Mouse (Mus musculus) hindbrain, embryonic 12.5 days (tissue): ENCODE data around the gene 1700029J07Rik. TPM values are rescaled to one million over a fixed set of nuclear protein-coding genes. Genes with fewer than 3 reads are reported as not detected.

Source experiments
- ATAC-seq: fragments of 200-750 bp; cut with Nextera tagmentation; 2 replicates; pipeline ENCODE4 v1.8.0; 2017; ENCODE audit warnings: moderate TSS enrichment; ENCODE audit not compliant: low FRiP score
- H3K27ac ChIP-seq: fragments of 300-500 bp; sonication (generic); 2 replicates; pipeline ENCODE4 v1.5.1; 2016; ENCODE audit warnings: mild to moderate bottlenecking
- H3K27me3 ChIP-seq: fragments of 300-500 bp; sonication (generic); 2 replicates; pipeline ENCODE4 v1.6.1; 2016; ENCODE audit warnings: mild to moderate bottlenecking
- H3K36me3 ChIP-seq: fragments of 300-500 bp; sonication (generic); 2 replicates; pipeline ENCODE4 v1.6.1; 2016; ENCODE audit warnings: mild to moderate bottlenecking
- H3K4me1 ChIP-seq: fragments of 300-500 bp; sonication (generic); 2 replicates; pipeline ENCODE4 v1.6.1; 2016
- H3K4me2 ChIP-seq: fragments of 300-500 bp; sonication (generic); replicated peaks from 2 replicates; pipeline ENCODE4 v1.6.1; 2016; ENCODE audit warnings: mild to moderate bottlenecking
- H3K4me3 ChIP-seq: fragments of 300-500 bp; sonication (generic); 2 replicates; pipeline ENCODE4 v1.5.1; 2016; ENCODE audit warnings: mild to moderate bottlenecking
- H3K9ac ChIP-seq: fragments of 300-500 bp; sonication (generic); 2 replicates; pipeline ENCODE4 v1.6.1; 2016; ENCODE audit warnings: mild to moderate bottlenecking, moderate library complexity
- H3K9me3 ChIP-seq: fragments of 300-500 bp; sonication (generic); replicated peaks from 2 replicates; pipeline ENCODE4 v1.6.1; 2016; ENCODE audit warnings: mild to moderate bottlenecking
- WGBS: fragments of 180-500 bp; shearing (Covaris S2); methylation state at CpG from one replicate; pipeline ENCODE4 v1.1.7; 2016; 5-methylcytosine and 5-hydroxymethylcytosine counted together
- polyA plus RNA-seq: library from polyadenylated mRNA; unstranded; fragments of >200 nt; fragmentation: Nextera tagmentation; extraction: Ambion mirVana; gene quantifications from 2 replicates; pipeline ENCODE4 v1.2.1, GENCODE M21; 2016

1700029J07Rik gene
- polyA plus RNA-seq = 4.8 and 5.5 TPM in 2 replicates

DNA sequence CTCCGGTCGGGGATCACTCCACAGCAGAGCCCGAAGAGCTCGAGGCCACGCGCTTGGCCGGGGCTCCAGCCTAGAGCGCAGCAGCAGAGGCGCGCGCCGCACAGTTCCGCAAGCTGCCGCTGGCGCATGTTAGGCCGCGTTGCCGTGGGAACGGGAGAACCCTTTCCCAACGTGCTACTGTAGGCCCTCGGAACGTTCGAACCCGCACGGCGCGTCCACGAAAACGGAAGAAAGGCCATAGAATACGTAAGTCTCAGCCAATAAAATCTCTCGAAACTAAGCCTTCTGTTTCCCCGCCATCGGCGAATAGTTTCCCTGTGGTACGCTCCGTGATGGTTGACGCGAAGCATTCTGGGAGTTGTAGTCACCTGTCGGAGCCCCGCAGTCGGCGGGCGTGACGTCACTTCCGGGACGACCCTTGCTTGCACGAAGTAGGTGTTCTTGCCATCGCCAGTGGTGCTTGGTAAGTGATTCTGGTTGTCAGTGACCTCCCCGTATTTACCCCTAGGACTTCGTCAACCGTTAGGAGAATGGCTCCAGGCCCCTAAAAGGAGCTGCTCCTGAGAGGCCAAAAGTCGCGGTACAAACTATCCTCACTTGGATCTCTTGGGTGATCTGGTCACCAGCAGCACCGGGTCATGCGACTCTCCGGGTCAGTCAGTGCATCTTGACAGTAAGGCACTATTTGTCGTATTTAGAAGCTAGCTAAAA, at the start of gene 1700029J07Rik, which contains the start of gene Ufsp2:
Gene 1700029J07Rik, minus strand, starts transcription at position 127 of the 711 bp plus-strand sequence.
Gene Ufsp2, plus strand, starts transcription at position 403 of the 711 bp plus-strand sequence.
- H3K36me3 ChIP-seq = peaks cover 9% of the 10 kb centered on the region
- H3K27ac ChIP-seq = peak within 1 kb of the TSS; percentile 73
- under 1% methylated on average over 57 of the region's 57 CpGs for WGBS
- peak; percentile 99 for ATAC-seq
- H3K4me1 ChIP-seq = peaks cover 11% of the 10 kb centered on the region
- H3K4me3 ChIP-seq = peak within 1 kb of the TSS; percentile 54
- H3K4me2 ChIP-seq = peak within 1 kb of the TSS; percentile 70
- H3K9me3 ChIP-seq = 0 out of 2 replicates have a peak, but pooled peaks cover 3% of the 10 kb centered on the region
- H3K9ac ChIP-seq = peak within 1 kb of the TSS; percentile 68
- H3K27me3 ChIP-seq = no peaks in the 10 kb centered on the region

DNA sequence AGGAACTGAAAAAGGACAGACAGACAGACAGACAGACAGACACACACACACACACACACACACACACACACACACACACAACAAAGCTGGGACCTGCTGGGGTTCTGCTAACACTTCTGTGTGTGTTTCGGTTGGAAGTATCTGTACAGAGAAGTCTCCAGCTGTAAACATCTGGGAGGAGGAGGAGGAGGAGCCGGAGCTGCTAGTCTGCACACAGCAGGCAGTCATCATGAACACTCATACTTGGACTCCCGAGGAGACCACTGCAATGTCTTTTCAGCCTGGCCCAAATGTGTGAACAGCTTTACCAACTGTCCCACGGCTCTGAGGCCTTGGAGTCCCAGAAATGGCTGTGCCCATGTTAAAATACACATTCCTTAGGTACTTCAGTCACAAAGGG, 49.3 kb upstream of the 1700029J07Rik start:
- no peak overlapping the region for H3K4me3 ChIP-seq
- no peaks in the 10 kb centered on the region for H3K36me3 ChIP-seq
- no peak overlapping the region for H3K9ac ChIP-seq
- no peak overlapping the region for H3K27ac ChIP-seq
- ATAC-seq = no peak
- H3K9me3 ChIP-seq = no peaks in the 10 kb centered on the region
- no peak overlapping the region for H3K4me2 ChIP-seq
- H3K4me1 ChIP-seq = no peaks in the 10 kb centered on the region
- WGBS = 56% methylated on average over 4 of the region's 4 CpGs
- H3K27me3 ChIP-seq = no peaks in the 10 kb centered on the region

DNA sequence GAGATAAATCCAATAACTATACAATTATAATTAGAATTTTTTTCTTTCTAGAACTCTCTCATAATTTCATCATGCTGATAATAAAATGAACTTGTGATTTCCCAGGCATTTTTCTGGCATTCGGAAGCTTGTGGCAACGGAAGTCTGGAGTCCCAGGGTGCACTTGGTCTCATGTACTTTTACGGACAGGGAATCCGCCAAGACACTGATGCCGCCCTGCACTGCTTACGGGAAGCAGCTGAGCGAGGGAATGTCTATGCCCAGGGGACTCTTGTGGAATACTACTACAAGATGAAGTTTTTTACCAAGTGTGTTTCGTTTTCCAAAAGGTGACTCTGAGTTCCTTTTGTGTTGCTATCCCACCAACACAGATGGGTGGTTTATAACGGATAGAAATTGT, 47.7 kb upstream of the 1700029J07Rik start:
- Histone ChIP-seq H3K4me1 (no peaks in the 10 kb centered on the region), H3K9ac (no peak overlapping the region), H3K27me3 (no peaks in the 10 kb centered on the region), H3K4me3 (no peak overlapping the region), H3K4me2 (no peak overlapping the region), H3K27ac (no peak overlapping the region), H3K9me3 (no peaks in the 10 kb centered on the region), H3K36me3 (no peaks in the 10 kb centered on the region)
- WGBS = 94% methylated on average over 9 of the region's 9 CpGs
- no peak for ATAC-seq

DNA sequence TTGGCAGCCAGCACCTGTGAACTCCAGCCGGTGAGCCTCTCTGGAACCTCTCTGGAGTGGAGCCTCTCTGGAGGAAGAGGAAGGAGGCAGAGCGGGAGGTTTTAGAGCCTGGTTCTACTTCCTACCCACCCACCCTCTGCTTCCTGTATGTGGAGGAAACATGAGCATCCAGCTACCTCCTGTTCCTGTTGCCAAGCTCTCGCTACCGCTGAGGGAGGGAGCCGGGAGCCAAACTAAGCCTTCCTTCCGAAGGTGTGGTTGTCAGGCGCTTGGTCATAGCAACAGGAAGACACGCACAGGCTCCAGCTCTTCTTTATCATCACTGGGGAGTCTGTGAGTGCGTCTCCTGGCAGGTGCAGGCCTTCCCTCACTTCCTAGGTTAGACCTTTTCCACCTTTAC, 47.2 kb upstream of the 1700029J07Rik start:
- no peaks in the 10 kb centered on the region for H3K36me3 ChIP-seq
- no peak for ATAC-seq
- no peak overlapping the region for H3K4me3 ChIP-seq
- no peak overlapping the region for H3K27ac ChIP-seq
- no peaks in the 10 kb centered on the region for H3K9me3 ChIP-seq
- no peaks in the 10 kb centered on the region for H3K27me3 ChIP-seq
- 92% methylated on average over 9 of the region's 9 CpGs for WGBS
- H3K4me1 ChIP-seq = no peaks in the 10 kb centered on the region
- no peak overlapping the region for H3K9ac ChIP-seq
- no peak overlapping the region for H3K4me2 ChIP-seq

DNA sequence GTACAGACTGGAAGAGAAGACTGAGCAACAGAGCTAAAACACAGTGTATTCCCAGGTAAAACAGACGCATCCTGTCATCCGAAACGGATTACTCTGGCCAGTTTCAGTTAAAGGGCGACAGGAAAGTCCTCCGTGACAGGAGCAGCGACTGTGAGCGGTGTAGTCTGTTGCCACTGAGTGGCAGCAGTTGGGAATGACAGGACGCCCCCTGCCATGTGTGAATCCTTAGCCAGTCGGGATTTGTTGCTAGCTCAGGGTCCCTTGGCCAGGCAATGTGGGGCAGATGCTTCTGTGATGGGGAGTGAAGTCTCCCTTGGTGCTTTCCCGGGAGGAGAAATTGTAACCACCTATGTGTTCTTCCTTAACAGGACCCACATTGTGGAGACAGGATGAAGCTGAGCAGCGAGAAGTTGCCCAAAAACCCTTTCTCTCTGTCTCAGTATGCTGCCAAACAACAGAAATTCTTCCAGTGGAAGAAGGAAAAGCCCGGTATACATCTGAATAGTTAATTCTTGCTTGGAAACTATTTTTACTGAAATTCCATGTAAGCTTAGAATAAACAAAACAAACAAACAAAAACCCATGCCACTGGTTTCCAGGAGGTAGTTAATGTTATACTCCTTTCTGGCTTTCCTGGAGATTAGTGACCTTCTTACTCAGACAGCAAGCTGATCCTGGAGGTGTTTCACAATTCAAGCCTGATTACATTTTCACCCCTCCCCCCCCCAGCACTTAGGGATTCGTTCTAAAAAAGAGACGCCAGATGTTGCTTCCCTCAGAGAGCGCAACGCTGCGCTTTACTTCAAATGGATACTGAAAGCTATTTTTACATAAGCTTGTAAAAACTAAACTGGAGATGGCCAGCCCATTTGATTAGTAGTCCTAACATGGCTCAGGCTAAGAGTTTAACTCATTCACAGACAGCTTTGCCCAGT, 36.0 kb upstream of the 1700029J07Rik start:
- 22% methylated on average over 17 of the region's 17 CpGs for WGBS
- 0 out of 2 replicates have a peak, but pooled peaks cover 5% of the 10 kb centered on the region for H3K4me1 ChIP-seq
- no peak overlapping the region for H3K9ac ChIP-seq
- H3K4me3 ChIP-seq = no peak overlapping the region
- ATAC-seq = 0 out of 2 replicates have a peak, but pooled peaks have one; percentile 22
- H3K27ac ChIP-seq = no peak overlapping the region
- H3K27me3 ChIP-seq = no peaks in the 10 kb centered on the region
- H3K9me3 ChIP-seq = no peaks in the 10 kb centered on the region
- H3K4me2 ChIP-seq = peak overlapping the region; percentile 31
- H3K36me3 ChIP-seq = no peaks in the 10 kb centered on the region

DNA sequence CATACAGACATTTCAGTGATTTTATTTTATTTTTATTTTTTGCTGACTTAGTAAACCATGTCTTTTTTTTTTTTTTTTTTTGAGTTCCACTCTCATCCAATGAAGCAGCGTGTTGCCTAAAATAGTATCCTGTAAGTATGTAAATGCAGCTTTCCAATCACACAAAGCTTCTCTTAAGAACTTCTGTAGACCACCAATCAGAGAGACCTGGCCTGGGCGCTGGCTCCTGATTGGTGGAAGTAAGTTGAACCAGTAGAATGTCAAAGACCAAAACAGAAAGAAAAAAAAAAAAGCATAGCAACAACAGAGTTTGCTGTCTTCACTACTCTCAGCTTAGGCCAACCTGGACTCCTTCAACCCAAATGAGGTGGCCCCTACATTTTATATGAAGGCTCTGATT, 35.3 kb upstream of the 1700029J07Rik start:
- Histone ChIP-seq H3K4me1 (0 out of 2 replicates have a peak, but pooled peaks cover 5% of the 10 kb centered on the region), H3K4me2 (peak overlapping the region; percentile 31), H3K36me3 (no peaks in the 10 kb centered on the region), H3K27ac (no peak overlapping the region), H3K27me3 (no peaks in the 10 kb centered on the region), H3K9ac (no peak overlapping the region), H3K4me3 (no peak overlapping the region), H3K9me3 (no peaks in the 10 kb centered on the region)
- WGBS = 45% methylated on average over 2 of the region's 2 CpGs
- no peak for ATAC-seq

DNA sequence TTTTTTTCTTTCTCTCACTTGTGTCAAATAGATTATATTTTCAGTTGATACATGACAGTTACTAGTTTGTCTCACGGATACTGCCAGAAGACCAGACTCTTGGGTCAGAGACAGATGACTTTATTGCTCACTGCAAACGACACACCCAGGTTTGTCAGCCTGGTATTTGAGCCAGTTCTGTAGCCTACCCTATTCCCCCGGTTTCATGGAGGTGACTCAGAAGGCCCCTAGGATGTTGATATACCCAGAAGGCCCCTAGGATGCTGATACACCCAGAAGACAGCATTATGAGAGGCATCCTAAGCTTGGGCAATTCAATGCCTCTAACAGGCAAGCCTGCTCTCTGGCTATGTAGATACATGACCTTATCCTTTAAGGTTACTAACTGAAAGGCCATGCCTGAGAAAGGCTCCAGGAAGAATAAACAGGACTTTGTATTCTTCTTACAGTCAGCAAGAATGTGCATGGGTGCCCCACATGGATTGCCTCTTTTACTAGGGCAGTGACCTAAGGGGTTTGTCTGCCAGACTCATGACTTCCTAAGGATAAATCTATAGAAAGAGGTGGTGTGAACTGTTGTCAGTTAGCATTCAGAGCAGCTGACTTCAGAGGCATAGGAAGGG, 32.1 kb upstream of the 1700029J07Rik start:
- ATAC-seq = no peak
- 73% methylated on average over 3 of the region's 3 CpGs for WGBS

DNA sequence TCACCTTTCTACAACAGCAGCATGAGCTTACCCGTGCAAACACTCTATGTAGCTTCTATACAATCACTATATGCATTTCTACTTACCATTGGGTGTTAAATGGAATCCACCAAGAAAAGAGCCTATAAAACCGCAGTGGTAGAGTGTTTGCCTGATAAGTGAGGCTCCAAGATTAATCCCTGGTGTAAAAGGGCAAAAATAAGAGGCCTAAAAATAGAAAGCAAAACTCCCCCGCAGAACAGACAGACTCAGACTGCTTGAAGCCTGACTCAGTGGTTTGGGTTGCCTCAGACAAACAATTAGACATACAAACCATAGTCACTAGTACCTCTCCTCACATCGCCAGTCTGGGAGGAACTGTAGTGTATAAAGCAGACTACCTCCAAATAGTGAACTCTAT, 30.5 kb upstream of the 1700029J07Rik start, which contains the start of gene Ankrd37:
Gene Ankrd37, minus strand, starts transcription at position 112 of the 400 bp plus-strand sequence.
- H3K27me3 ChIP-seq = no peaks in the 10 kb centered on the region
- WGBS = 81% methylated on average over 4 of the region's 4 CpGs
- no peak within 1 kb of the TSS for H3K9ac ChIP-seq
- ATAC-seq = no peak
- no peak within 1 kb of the TSS for H3K4me3 ChIP-seq
- H3K27ac ChIP-seq = no peak within 1 kb of the TSS
- H3K4me2 ChIP-seq = no peak within 1 kb of the TSS
- H3K36me3 ChIP-seq = no peaks in the 10 kb centered on the region
- H3K4me1 ChIP-seq = peaks cover 2% of the 10 kb centered on the region; the same call in 1 of the 2 replicates
- H3K9me3 ChIP-seq = no peaks in the 10 kb centered on the region

More for the DNA sequence above, 32.1 kb upstream of the 1700029J07Rik start:
- no peaks in the 10 kb centered on the region for H3K36me3 ChIP-seq
- no peak overlapping the region for H3K27ac ChIP-seq
- H3K4me1 ChIP-seq = 0 out of 2 replicates have a peak, but pooled peaks cover 5% of the 10 kb centered on the region
- H3K9me3 ChIP-seq = no peaks in the 10 kb centered on the region
- H3K4me2 ChIP-seq = no peak overlapping the region
- H3K4me3 ChIP-seq = no peak overlapping the region
- H3K9ac ChIP-seq = no peak overlapping the region
- no peaks in the 10 kb centered on the region for H3K27me3 ChIP-seq

DNA sequence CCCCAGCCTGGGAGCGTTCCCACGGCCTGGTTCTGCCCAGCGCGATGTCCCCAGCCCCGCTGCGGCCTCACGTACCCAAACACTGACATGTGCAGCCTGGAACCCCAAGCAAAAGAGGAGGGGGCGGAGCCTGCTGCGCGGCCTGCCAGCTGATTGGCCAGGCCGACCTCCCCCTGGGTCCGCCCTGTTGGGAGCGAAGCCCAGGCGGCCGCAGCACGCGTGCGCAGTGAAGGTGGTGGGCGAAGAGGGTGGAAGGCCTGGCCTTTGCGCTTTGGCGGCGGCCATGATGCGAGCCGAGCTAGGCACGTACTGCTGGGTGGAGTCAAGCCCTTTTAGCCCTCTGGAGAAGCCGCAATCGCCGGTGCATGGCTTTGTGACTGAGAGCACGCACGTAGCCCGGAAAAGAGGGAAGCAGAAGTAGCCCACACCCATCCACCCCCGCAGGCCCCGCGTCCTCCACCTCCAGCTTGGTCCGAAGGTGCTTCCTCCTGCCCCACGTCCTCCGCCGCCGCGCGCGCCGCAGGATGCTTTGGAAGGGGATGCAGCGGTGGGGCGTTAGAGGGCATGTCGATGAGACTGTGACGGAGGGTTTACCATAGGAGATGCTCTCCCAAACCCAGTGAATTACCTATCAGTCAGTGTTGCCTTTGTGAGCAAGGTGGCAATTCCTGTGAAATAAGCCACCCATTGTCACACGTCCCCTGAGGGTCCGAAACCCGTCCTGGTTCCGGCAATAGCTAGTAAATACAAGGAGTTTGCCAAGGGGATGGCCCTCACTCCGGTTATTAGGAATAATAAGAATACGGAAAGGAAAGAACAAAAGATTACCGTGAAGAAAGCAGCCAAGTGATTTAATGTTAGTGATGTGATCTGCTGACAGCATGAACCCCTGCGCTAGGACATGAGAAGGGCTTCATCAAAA, 25.0 kb upstream of the 1700029J07Rik start:
- H3K4me2 ChIP-seq = peak overlapping the region; percentile 82
- H3K9ac ChIP-seq = peak overlapping the region; percentile 79
- H3K36me3 ChIP-seq = peaks cover 11% of the 10 kb centered on the region
- ATAC-seq = peak; percentile 99
- peak overlapping the region; percentile 51 for H3K4me3 ChIP-seq
- 6% methylated on average over 55 of the region's 55 CpGs for WGBS
- peak overlapping the region; percentile 99 for H3K27ac ChIP-seq
- no peaks in the 10 kb centered on the region for H3K9me3 ChIP-seq
- H3K4me1 ChIP-seq = peaks cover 10% of the 10 kb centered on the region
- no peaks in the 10 kb centered on the region for H3K27me3 ChIP-seq

DNA sequence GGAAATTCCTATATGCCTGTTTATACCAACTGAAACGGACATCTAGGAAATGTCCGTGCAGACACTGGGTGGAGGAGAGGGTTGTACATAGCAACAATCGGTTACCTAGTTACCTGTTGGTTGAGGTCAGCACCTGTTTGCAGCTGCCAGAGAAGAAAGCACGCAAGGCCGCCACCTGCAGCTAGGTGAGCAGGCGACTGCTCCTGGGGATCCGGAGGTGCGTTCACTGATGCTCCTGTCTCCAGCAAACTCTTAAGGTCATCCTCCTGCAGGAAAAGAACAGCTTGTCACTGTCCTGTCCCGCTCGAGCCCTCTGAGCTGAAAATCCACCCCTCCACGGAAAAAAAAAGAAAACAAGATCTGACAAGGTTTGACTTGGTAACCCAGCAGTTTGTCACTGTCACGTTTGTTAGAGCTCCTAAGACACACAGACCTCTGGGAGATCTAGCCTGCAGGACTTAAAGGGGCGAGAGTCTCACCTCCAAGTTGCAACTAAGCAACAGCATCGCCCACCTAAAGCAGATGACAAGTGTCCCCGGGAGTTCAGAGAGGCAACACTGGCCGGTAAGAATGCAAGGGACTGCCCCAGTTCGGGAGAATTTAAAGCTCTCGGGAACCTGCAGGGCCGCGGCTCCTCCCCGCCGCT, 24.2 kb upstream of the 1700029J07Rik start, which contains the start of gene Lrp2bp:
Gene Lrp2bp, plus strand, starts transcription at position 166 of the 646 bp plus-strand sequence.
- no peaks in the 10 kb centered on the region for H3K27me3 ChIP-seq
- peak within 1 kb of the TSS; percentile 79 for H3K9ac ChIP-seq
- peaks cover 11% of the 10 kb centered on the region for H3K36me3 ChIP-seq
- H3K4me3 ChIP-seq = peak within 1 kb of the TSS; percentile 51
- peaks cover 10% of the 10 kb centered on the region for H3K4me1 ChIP-seq
- no peak; the same call in 1 of the 2 replicates for ATAC-seq
- no peaks in the 10 kb centered on the region for H3K9me3 ChIP-seq
- H3K27ac ChIP-seq = peak within 1 kb of the TSS; percentile 99
- peak within 1 kb of the TSS; percentile 82 for H3K4me2 ChIP-seq
- WGBS = 3% methylated on average over 22 of the region's 22 CpGs
